Mouse (Mus musculus) liver, adult 2 months (tissue): ENCODE results near the gene Rgs8. TPM values are rescaled to one million over a fixed set of nuclear protein-coding genes. Genes with fewer than 3 reads are reported as not detected.

Experiments
- DNase-seq: peaks from one replicate; pipeline ENCODE4 v3.0.0-alpha.2; 2011; ENCODE audit warnings: low read depth, low spot score; ENCODE audit errors: extremely low read depth
- H3K27ac ChIP-seq: fragments of 200-500 bp; replicated peaks from 2 replicates; pipeline ENCODE4 v1.5.1; 2012; ENCODE audit warnings: low read depth, mild to moderate bottlenecking, control low read depth, inconsistent platforms, low read length; ENCODE audit not compliant: insufficient read depth
- H3K27me3 ChIP-seq: fragments of 200-500 bp; 2 replicates; pipeline ENCODE4 v1.6.1; 2012; ENCODE audit warnings: mild to moderate bottlenecking, moderate library complexity, low read length, inconsistent platforms; ENCODE audit not compliant: control insufficient read depth, insufficient read depth
- H3K36me3 ChIP-seq: fragments of 200-500 bp; 2 replicates; pipeline ENCODE4 v1.6.1; 2012; ENCODE audit warnings: low read length, inconsistent platforms; ENCODE audit not compliant: control insufficient read depth, insufficient read depth
- H3K4me1 ChIP-seq: fragments of 200-500 bp; 2 replicates; pipeline ENCODE4 v1.6.1; 2011; ENCODE audit warnings: low read length; ENCODE audit not compliant: control insufficient read depth, insufficient read depth
- H3K4me3 ChIP-seq: fragments of 200-500 bp; 2 replicates; pipeline ENCODE4 v1.5.1; 2011; ENCODE audit warnings: low read depth, mild to moderate bottlenecking, control low read depth, low read length, moderate library complexity; ENCODE audit not compliant: insufficient read depth
- H3K79me2 ChIP-seq: fragments of 200-500 bp; 2 replicates; pipeline ENCODE4 v1.6.1; 2012; ENCODE audit warnings: inconsistent platforms, mild to moderate bottlenecking, low read length, moderate library complexity; ENCODE audit not compliant: control insufficient read depth, insufficient read depth
- H3K9ac ChIP-seq: fragments of 200-500 bp; 2 replicates; pipeline ENCODE4 v1.6.1; 2012; ENCODE audit warnings: low read depth, mild to moderate bottlenecking, control low read depth, inconsistent platforms, low read length
- CTCF ChIP-seq: fragments of 200-500 bp; IDR thresholded peaks from 2 replicates; pipeline ENCODE4 v1.5.1; 2011; ENCODE audit warnings: low read depth, low read length, control low read depth
- POLR2A ChIP-seq: fragments of 200-500 bp; IDR thresholded peaks from 2 replicates; pipeline ENCODE4 v1.6.1; 2011; ENCODE audit warnings: low read length, control low read depth; ENCODE audit not compliant: insufficient read depth; ENCODE audit errors: extremely low read depth
- WGBS: fragments of 180-500 bp; shearing (Covaris S2); methylation state at CpG from one replicate; pipeline ENCODE4 v1.1.7; 2018; 5-methylcytosine and 5-hydroxymethylcytosine counted together
- polyA plus RNA-seq: library from polyadenylated mRNA; depleted of rRNA; stranded (reverse); fragments of >200 nt; gene quantifications from 2 replicates; pipeline ENCODE4 v1.2.3, GENCODE M21; 2012
- total RNA-seq: library from RNA; depleted of rRNA; stranded (reverse); fragments of >200 nt; gene quantifications from 2 replicates; pipeline ENCODE4 v1.2.3, GENCODE M21; 2014

The Rgs8 gene
- total and polyA plus RNA-seq, 2 experiments = 0.09 TPM; not detected in 1

DNA sequence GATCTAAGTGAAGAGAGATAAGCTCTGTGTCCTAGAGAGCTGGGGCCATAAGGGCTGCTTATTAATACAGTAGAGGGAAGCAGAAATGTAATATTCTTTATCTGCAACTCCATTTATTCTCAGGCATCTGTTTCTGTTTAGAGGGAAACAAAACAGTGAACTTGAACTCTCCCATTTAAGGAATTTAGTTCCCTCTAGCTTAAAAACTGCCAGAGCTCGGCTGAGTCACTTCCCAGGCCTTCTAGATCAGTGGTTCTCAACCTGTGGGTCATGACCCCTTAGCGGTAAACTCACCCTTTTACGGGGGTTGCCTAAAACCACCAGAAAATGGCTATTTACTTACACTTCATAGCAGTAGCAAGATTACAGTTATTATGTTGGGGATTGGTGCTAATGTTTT is 32.8 kb downstream of the Rgs8 start:
- no peak for DNase-seq
- H3K9ac ChIP-seq = no peak overlapping the region
- peaks cover 12% of the 10 kb centered on the region for H3K4me1 ChIP-seq
- H3K27ac ChIP-seq = no peak overlapping the region
- H3K27me3 ChIP-seq = no peaks in the 10 kb centered on the region
- no peak overlapping the region for H3K4me3 ChIP-seq
- H3K36me3 ChIP-seq = no peaks in the 10 kb centered on the region
- H3K79me2 ChIP-seq = no peaks in the 10 kb centered on the region
- no peak for TF ChIP-seq POLR2A
- TF ChIP-seq CTCF = no peak
- 63% methylated on average over 3 of the region's 3 CpGs for WGBS

DNA sequence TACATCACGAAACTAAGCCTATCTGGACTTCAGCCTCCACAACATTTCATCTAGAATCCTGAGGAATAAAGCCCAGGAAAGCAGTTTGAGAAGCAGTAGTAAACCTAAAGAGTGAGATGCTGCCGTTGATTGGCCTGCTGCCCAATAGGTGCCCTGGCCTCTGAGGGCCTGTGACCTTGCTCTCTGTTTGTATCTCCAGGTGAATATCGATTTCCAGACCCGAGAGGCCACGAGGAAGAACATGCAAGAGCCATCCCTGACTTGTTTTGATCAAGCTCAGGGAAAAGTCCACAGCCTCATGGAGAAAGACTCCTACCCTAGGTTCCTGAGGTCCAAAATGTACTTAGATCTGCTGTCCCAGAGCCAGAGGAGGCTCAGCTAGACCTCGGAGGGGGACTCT is 39.7 kb downstream of the Rgs8 start:
- 19% methylated on average over 6 of the region's 6 CpGs for WGBS
- Histone ChIP-seq H3K27ac (peak overlapping the region; percentile 51), H3K4me3 (no peak overlapping the region), H3K79me2 (no peaks in the 10 kb centered on the region), H3K36me3 (no peaks in the 10 kb centered on the region), H3K27me3 (no peaks in the 10 kb centered on the region), H3K9ac (no peak overlapping the region; the same call in 1 of the 2 replicates), H3K4me1 (peaks cover 40% of the 10 kb centered on the region)
- TF ChIP-seq CTCF (no peak), POLR2A (no peak)
- peak; percentile 96 for DNase-seq

DNA sequence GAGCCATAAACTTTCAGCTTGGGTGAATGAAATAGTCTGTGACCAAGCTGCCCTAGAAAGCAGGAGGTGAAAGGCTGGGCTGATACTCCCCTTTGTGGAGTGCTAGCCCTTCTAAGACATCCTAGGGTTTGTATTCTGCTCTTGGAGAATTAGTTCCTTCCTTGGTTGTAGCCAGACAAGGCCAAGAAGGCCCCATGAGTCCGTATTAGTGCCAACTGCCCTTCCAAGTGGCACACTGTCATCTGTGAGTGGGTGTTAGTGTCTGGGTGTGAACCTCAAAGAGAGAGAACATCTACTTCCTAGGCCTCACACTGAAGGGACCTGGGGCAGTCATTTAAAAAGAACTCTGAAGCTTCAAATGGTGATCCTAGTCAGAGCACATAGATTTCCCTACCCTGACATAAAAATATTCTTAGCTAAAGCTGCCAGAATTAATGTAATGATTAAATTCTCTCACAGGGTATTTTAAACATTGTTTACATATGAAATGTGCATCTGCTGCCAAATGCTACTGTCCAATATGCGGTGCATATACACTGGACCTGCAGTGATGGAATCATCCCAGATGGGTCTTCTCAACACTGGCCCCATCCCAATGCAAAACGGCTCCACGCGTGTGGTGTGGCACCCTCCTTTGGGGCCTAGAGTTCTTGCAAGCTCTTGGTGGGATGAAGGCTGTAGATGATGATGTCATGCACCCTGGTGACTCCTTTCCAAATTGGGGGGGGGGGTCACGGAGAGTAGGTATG is 41.7 kb downstream of the Rgs8 start:
- WGBS = 91% methylated on average over 6 of the region's 6 CpGs
- H3K4me1 ChIP-seq = peaks cover 47% of the 10 kb centered on the region
- no peak for DNase-seq
- no peak overlapping the region for H3K27ac ChIP-seq
- H3K36me3 ChIP-seq = no peaks in the 10 kb centered on the region
- TF ChIP-seq CTCF = no peak
- TF ChIP-seq POLR2A = no peak
- no peaks in the 10 kb centered on the region for H3K79me2 ChIP-seq
- no peaks in the 10 kb centered on the region for H3K27me3 ChIP-seq
- no peak overlapping the region for H3K9ac ChIP-seq
- H3K4me3 ChIP-seq = no peak overlapping the region

DNA sequence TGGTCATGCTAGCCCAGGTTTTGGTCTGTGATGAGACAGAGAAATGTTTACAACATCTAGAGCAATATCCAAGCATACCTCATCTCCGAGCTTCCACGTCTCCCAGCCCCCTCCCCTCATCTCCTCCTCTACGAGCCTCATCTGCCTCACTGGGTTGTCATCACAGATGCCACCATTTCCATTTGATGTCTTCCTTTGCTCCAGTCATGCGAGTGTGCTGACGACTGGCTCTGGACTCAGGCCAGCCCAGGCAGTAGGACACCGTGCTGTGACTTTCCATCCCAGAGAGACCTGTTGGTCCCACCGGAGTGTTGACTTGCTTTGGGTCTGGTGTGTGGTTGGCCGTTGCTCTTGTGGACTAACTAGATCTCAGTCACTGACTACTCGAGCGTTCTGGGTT is 42.6 kb downstream of the Rgs8 start:
- 91% methylated on average over 10 of the region's 10 CpGs for WGBS
- H3K79me2 ChIP-seq = no peaks in the 10 kb centered on the region
- H3K27me3 ChIP-seq = no peaks in the 10 kb centered on the region

GRCm38 (mm10) chr1:153696093-153696492 is 43.3 kb downstream of the Rgs8 start:
- TF ChIP-seq CTCF = no peak
- no peak for TF ChIP-seq POLR2A
- Histone ChIP-seq H3K79me2 (no peaks in the 10 kb centered on the region), H3K27me3 (no peaks in the 10 kb centered on the region), H3K36me3 (no peaks in the 10 kb centered on the region), H3K9ac (no peak overlapping the region), H3K27ac (no peak overlapping the region), H3K4me1 (peaks cover 42% of the 10 kb centered on the region), H3K4me3 (no peak overlapping the region)
- DNase-seq = no peak
- 91% methylated on average over 11 of the region's 11 CpGs for WGBS

More for the DNA sequence above, 42.6 kb downstream of the Rgs8 start:
- Histone ChIP-seq H3K36me3 (no peaks in the 10 kb centered on the region), H3K4me1 (peaks cover 43% of the 10 kb centered on the region), H3K27ac (no peak overlapping the region), H3K9ac (no peak overlapping the region), H3K4me3 (no peak overlapping the region)
- no peak for TF ChIP-seq CTCF
- TF ChIP-seq POLR2A = no peak
- DNase-seq = no peak

DNA sequence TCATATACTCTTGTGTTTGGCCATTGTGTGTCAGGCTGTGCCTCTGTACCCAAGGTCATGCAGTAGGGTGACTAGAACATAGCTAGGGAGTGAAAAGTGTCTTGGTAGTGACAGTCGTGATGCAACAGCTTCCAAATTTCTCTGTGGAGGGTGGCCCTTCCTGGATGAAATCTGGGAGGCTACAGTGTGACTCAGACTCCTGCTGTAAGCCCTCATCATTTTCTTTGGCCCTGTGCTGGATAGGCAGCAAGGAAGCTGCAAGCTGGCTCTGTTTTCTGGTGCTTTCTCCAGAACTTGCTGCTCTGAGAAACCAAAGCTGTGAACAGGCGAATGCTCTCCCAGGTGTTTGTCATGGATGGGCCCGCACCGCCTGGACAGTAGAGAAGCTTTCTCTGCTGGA is 43.7 kb downstream of the Rgs8 start:
- Histone ChIP-seq H3K27me3 (no peaks in the 10 kb centered on the region), H3K9ac (peak overlapping the region; percentile 5; the same call in 1 of the 2 replicates), H3K27ac (peak overlapping the region; percentile 97), H3K4me1 (peaks cover 42% of the 10 kb centered on the region), H3K4me3 (no peak overlapping the region), H3K36me3 (no peaks in the 10 kb centered on the region), H3K79me2 (no peaks in the 10 kb centered on the region)
- TF ChIP-seq POLR2A (no peak), CTCF (no peak)
- 87% methylated on average over 4 of the region's 4 CpGs for WGBS
- DNase-seq = no peak
